14 mouse cellular contexts compared by ENCODE assay signal in the genomic region with DNA sequence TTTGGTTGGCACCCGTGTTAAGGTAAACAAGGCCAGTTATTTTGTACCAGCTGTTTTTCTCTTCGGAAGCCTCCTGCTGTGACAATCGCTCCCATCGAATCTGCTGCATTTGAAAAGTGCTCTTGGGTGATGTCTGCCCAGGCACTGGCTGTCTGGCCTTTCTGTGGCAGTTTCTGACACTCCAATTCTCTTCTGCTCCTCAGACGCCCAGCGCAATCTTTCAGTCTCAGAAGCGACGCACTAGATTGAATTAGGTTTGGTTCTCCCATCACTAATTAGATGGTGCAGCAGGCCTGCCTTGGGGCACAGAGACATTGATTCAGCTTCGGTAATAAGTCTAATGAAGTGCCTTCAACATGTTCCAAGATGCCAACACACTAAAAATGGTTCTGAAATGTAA.
"Had no signal": no experiment of that assay in that cellular context is flagged by ENCODE, and none has a peak within 500 bp of the region (broad histone marks: within the 10 kb centered on the region; RNA-seq: fewer than 3 reads in every experiment).

No protein-coding gene starts in this region.

- H3K9me3 ChIP-seq: kidney, embryonic 15.5 days; liver, embryonic 13.5 days; midbrain, embryonic 15.5 days had no signal

- H3K27me3 ChIP-seq: kidney, embryonic 15.5 days; liver, embryonic 13.5 days; midbrain, embryonic 15.5 days had no signal

- H3K27ac ChIP-seq: kidney, embryonic 15.5 days; liver, embryonic 13.5 days; midbrain, embryonic 15.5 days had no signal

- DNase-seq: kidney, adult 11 months; kidney, adult 8-10 months; kidney, postnatal 14 days; kidney, postnatal 4 days; liver, embryonic 13.5 days; lung, adult 2 months; lung, postnatal 14 days; lung, postnatal 4 days; right cerebral cortex, postnatal 25 days; spleen, adult 18-20 months; thymus, adult 18-20 months; thymus, postnatal 36 days had no signal

- H3K36me3 ChIP-seq: kidney, embryonic 15.5 days; liver, embryonic 13.5 days; midbrain, embryonic 15.5 days had no signal

- H3K9ac ChIP-seq: kidney, embryonic 15.5 days; liver, embryonic 13.5 days; midbrain, embryonic 15.5 days had no signal

- H3K4me2 ChIP-seq: kidney, embryonic 15.5 days; liver, embryonic 13.5 days; midbrain, embryonic 15.5 days had no signal

- H3K4me3 ChIP-seq: kidney, embryonic 15.5 days; liver, embryonic 13.5 days; midbrain, embryonic 15.5 days had no signal

- H3K4me1 ChIP-seq: kidney, embryonic 15.5 days had no signal

- ATAC-seq: midbrain, embryonic 15.5 days had no signal
